Mouse (Mus musculus) heart, embryonic 16.5 days (tissue): ENCODE data around the gene Plekha6. TPM values are rescaled to one million over a fixed set of nuclear protein-coding genes. Genes with fewer than 3 reads are reported as not detected.

Experiments
- ATAC-seq: fragments of 200-750 bp; cut with Nextera tagmentation; replicated peaks from 2 replicates; pipeline ENCODE4 v1.8.0; 2017; ENCODE audit warnings: moderate number of reproducible peaks; ENCODE audit not compliant: insufficient read depth, low FRiP score; ENCODE audit errors: extremely low read depth
- H3K27ac ChIP-seq: fragments of 300-500 bp; sonication (generic); 2 replicates; pipeline ENCODE4 v1.5.1; 2014; ENCODE audit warnings: mild to moderate bottlenecking, low read length, control low read depth, moderate library complexity
- H3K27me3 ChIP-seq: fragments of 300-500 bp; sonication (generic); 2 replicates; pipeline ENCODE4 v1.6.1; 2014; ENCODE audit warnings: low read length, mixed read lengths; ENCODE audit not compliant: control insufficient read depth, insufficient read depth
- H3K36me3 ChIP-seq: fragments of 300-500 bp; sonication (generic); 2 replicates; pipeline ENCODE4 v1.6.1; 2014; ENCODE audit not compliant: control insufficient read depth, insufficient read depth
- H3K4me1 ChIP-seq: fragments of 300-500 bp; sonication (generic); 2 replicates; pipeline ENCODE4 v1.6.1; 2014; ENCODE audit warnings: low read length, mixed read lengths; ENCODE audit not compliant: control insufficient read depth, insufficient read depth
- H3K4me2 ChIP-seq: fragments of 300-500 bp; sonication (generic); 2 replicates; pipeline ENCODE4 v1.6.1; 2014; ENCODE audit warnings: low read depth, mild to moderate bottlenecking, control low read depth, low read length
- H3K4me3 ChIP-seq: fragments of 300-500 bp; sonication (generic); 2 replicates; pipeline ENCODE4 v1.5.1; 2014; ENCODE audit warnings: mild to moderate bottlenecking, control low read depth, low read length
- H3K9ac ChIP-seq: fragments of 300-500 bp; sonication (generic); 2 replicates; pipeline ENCODE4 v1.6.1; 2014; ENCODE audit warnings: low read length, control low read depth
- H3K9me3 ChIP-seq: fragments of 300-500 bp; sonication (generic); replicated peaks from 2 replicates; pipeline ENCODE4 v1.6.1; 2016; ENCODE audit warnings: low read length; ENCODE audit not compliant: control insufficient read depth
- WGBS: fragments of 180-500 bp; shearing (Covaris S2); extraction: QIAGEN DNeasy Blood & Tissue Kit; methylation state at CpG from one replicate; pipeline ENCODE4 v1.1.7; 2014; 5-methylcytosine and 5-hydroxymethylcytosine counted together
- polyA plus RNA-seq: library from polyadenylated mRNA; unstranded; fragments of >200 nt; fragmentation: Nextera tagmentation; extraction: Ambion mirVana; gene quantifications from 2 replicates; pipeline ENCODE4 v1.2.1, GENCODE M21; 2015

Plekha6 gene
- polyA plus RNA-seq, 1 experiment from 2014 or later = 12.3 TPM

GRCm38 (mm10) chr1:133311240-133311639, 147.2 kb downstream of the Plekha6 start:
- no peak for ATAC-seq
- no peaks in the 10 kb centered on the region for H3K27me3 ChIP-seq
- no peaks in the 10 kb centered on the region for H3K9me3 ChIP-seq
- H3K9ac ChIP-seq = no peak overlapping the region
- H3K36me3 ChIP-seq = no peaks in the 10 kb centered on the region
- H3K4me2 ChIP-seq = no peak overlapping the region
- 51% methylated on average over 4 of the region's 4 CpGs for WGBS
- peaks cover 8% of the 10 kb centered on the region for H3K4me1 ChIP-seq
- no peak overlapping the region for H3K4me3 ChIP-seq
- H3K27ac ChIP-seq = no peak overlapping the region

GRCm38 (mm10) chr1:133311946-133312345, 147.9 kb downstream of the Plekha6 start:
- H3K4me2 ChIP-seq = peak overlapping the region; percentile 15; the same call in 1 of the 2 replicates
- no peaks in the 10 kb centered on the region for H3K36me3 ChIP-seq
- H3K9me3 ChIP-seq = no peaks in the 10 kb centered on the region
- H3K4me3 ChIP-seq = no peak overlapping the region
- 17% methylated on average over 10 of the region's 10 CpGs for WGBS
- H3K27me3 ChIP-seq = no peaks in the 10 kb centered on the region
- ATAC-seq = no peak
- H3K4me1 ChIP-seq = peaks cover 8% of the 10 kb centered on the region
- no peak overlapping the region for H3K27ac ChIP-seq
- H3K9ac ChIP-seq = no peak overlapping the region

- no peak overlapping the region for H3K4me2 ChIP-seq
- no peak overlapping the region for H3K9ac ChIP-seq
- 27% methylated on average over 8 of the region's 8 CpGs for WGBS
- no peak overlapping the region for H3K27ac ChIP-seq
- no peaks in the 10 kb centered on the region for H3K36me3 ChIP-seq
- H3K27me3 ChIP-seq = no peaks in the 10 kb centered on the region
- 0 out of 2 replicates have a peak, but pooled peaks cover 3% of the 10 kb centered on the region for H3K9me3 ChIP-seq
- H3K4me3 ChIP-seq = no peak overlapping the region
- no peak for ATAC-seq
- H3K4me1 ChIP-seq = peaks cover 3% of the 10 kb centered on the region; the same call in 1 of the 2 replicates
Observed at GRCm38 (mm10) chr1:133314364-133314763, 150.4 kb downstream of the Plekha6 start.

GRCm38 (mm10) chr1:133315775-133316174, 151.8 kb downstream of the Plekha6 start:
- WGBS = 64% methylated on average over 6 of the region's 6 CpGs
- Histone ChIP-seq H3K27ac (no peak overlapping the region), H3K36me3 (no peaks in the 10 kb centered on the region), H3K4me3 (no peak overlapping the region), H3K4me1 (peaks cover 3% of the 10 kb centered on the region; the same call in 1 of the 2 replicates), H3K9me3 (0 out of 2 replicates have a peak, but pooled peaks cover 3% of the 10 kb centered on the region), H3K4me2 (no peak overlapping the region), H3K9ac (no peak overlapping the region), H3K27me3 (no peaks in the 10 kb centered on the region)
- no peak for ATAC-seq

GRCm38 (mm10) chr1:133316577-133316976, 152.6 kb downstream of the Plekha6 start:
- ATAC-seq = no peak
- no peaks in the 10 kb centered on the region for H3K36me3 ChIP-seq
- H3K27me3 ChIP-seq = no peaks in the 10 kb centered on the region
- no peak overlapping the region for H3K4me3 ChIP-seq
- H3K27ac ChIP-seq = no peak overlapping the region
- no peak overlapping the region for H3K9ac ChIP-seq
- H3K4me1 ChIP-seq = peaks cover 3% of the 10 kb centered on the region; the same call in 1 of the 2 replicates
- WGBS = 79% methylated on average over 4 of the region's 4 CpGs
- no peak overlapping the region for H3K4me2 ChIP-seq
- H3K9me3 ChIP-seq = 0 out of 2 replicates have a peak, but pooled peaks cover 3% of the 10 kb centered on the region

GRCm38 (mm10) chr1:133317149-133317548, 153.1 kb downstream of the Plekha6 start:
- no peak overlapping the region for H3K4me3 ChIP-seq
- 0 out of 2 replicates have a peak, but pooled peaks cover 3% of the 10 kb centered on the region for H3K9me3 ChIP-seq
- peaks cover under 1% of the 10 kb centered on the region; the same call in 1 of the 2 replicates for H3K4me1 ChIP-seq
- H3K9ac ChIP-seq = no peak overlapping the region
- no peaks in the 10 kb centered on the region for H3K36me3 ChIP-seq
- ATAC-seq = no peak
- no peak overlapping the region for H3K4me2 ChIP-seq
- H3K27me3 ChIP-seq = no peaks in the 10 kb centered on the region
- WGBS = 89% methylated on average over 1 of the region's 1 CpGs
- no peak overlapping the region for H3K27ac ChIP-seq

GRCm38 (mm10) chr1:133321267-133321925, 157.4 kb downstream of the Plekha6 start, which contains the start of gene Kiss1:
Gene Kiss1 (plus strand): TSS chr1:133321875.
- H3K4me1 ChIP-seq = no peaks in the 10 kb centered on the region
- ATAC-seq = no peak
- 75% methylated on average over 13 of the region's 13 CpGs for WGBS
- H3K4me2 ChIP-seq = no peak within 1 kb of the TSS
- H3K27ac ChIP-seq = no peak within 1 kb of the TSS
- no peak within 1 kb of the TSS for H3K9ac ChIP-seq
- H3K36me3 ChIP-seq = no peaks in the 10 kb centered on the region
- H3K27me3 ChIP-seq = no peaks in the 10 kb centered on the region
- H3K9me3 ChIP-seq = 0 out of 2 replicates have a peak, but pooled peaks cover 3% of the 10 kb centered on the region
- H3K4me3 ChIP-seq = no peak within 1 kb of the TSS

- WGBS = 40% methylated on average over 5 of the region's 5 CpGs
- peaks cover 7% of the 10 kb centered on the region; the same call in 1 of the 2 replicates for H3K27me3 ChIP-seq
- no peak overlapping the region for H3K27ac ChIP-seq
- H3K4me2 ChIP-seq = no peak overlapping the region
- H3K36me3 ChIP-seq = no peaks in the 10 kb centered on the region
- no peak overlapping the region for H3K4me3 ChIP-seq
- H3K4me1 ChIP-seq = no peaks in the 10 kb centered on the region
- no peak for ATAC-seq
- 0 out of 2 replicates have a peak, but pooled peaks cover 2% of the 10 kb centered on the region for H3K9me3 ChIP-seq
- no peak overlapping the region for H3K9ac ChIP-seq
Observed at GRCm38 (mm10) chr1:133323333-133323732, 159.3 kb downstream of the Plekha6 start.

GRCm38 (mm10) chr1:133325951-133326350, 161.9 kb downstream of the Plekha6 start:
- 79% methylated on average over 8 of the region's 8 CpGs for WGBS
- Histone ChIP-seq H3K27ac (no peak overlapping the region), H3K36me3 (no peaks in the 10 kb centered on the region), H3K4me1 (0 out of 2 replicates have a peak, but pooled peaks cover 6% of the 10 kb centered on the region), H3K9me3 (no peaks in the 10 kb centered on the region), H3K4me3 (no peak overlapping the region), H3K9ac (no peak overlapping the region), H3K4me2 (no peak overlapping the region), H3K27me3 (peaks cover 19% of the 10 kb centered on the region)
- no peak for ATAC-seq
